Mouse (Mus musculus): ENCODE measurements around the gene A930018P22Rik. TPM values are rescaled to one million over a fixed set of nuclear protein-coding genes. Genes with fewer than 3 reads are reported as not detected.
"Not testable (repeated sequence)": the region's sequence is repeated elsewhere in the genome, so short reads cannot be mapped to it uniquely, and the experiment has no call there.

A930018P22Rik gene
- polyA plus RNA-seq, 1 experiment from 2014 or later: 0.53 TPM

DNA sequence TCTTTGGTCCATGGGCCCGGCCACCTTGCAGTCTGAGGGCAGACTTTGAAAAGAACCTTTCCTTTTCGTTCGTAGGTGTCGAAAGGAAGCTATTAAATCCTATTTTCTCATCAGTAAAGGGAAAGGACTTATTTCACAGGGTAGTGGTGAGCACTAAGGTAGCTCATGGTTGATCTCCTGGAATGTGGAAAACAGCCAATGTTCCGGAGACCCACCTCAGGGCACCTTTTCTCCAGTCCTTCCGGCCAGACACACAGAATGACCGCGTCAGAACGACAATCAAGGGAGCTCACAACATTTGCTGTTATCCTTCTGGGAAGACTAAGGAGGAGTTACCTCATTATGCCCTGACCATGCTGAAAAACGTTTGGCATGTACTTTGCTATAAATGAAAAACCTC lies 26.3 kb upstream of the A930018P22Rik start:
- Histone ChIP-seq H3K9me3 (replicated peaks; ENCODE audit: control insufficient read depth, low read length) (no peaks in the 10 kb centered on the region), H3K4me1 (ENCODE audit: control insufficient read depth, insufficient read depth, low read length) (peaks cover 15% of the 10 kb centered on the region), H3K27me3 (ENCODE audit: control insufficient read depth, insufficient read depth, low read length) (no peaks in the 10 kb centered on the region), H3K4me3 (ENCODE audit: low read depth, low read length) (peak overlapping the region; percentile 64), H3K36me3 (ENCODE audit: control insufficient read depth, insufficient read depth, low read length) (no peaks in the 10 kb centered on the region), H3K9ac (ENCODE audit: low read depth, low read length) (peak overlapping the region; percentile 67), H3K27ac (ENCODE audit: low read depth, low read length) (peak overlapping the region; percentile 89), H3K4me2 (peak overlapping the region; percentile 62)
- no peak for ATAC-seq (replicated peaks; ENCODE audit: insufficient number of reproducible peaks, low FRiP score, low TSS enrichment)
- WGBS (ENCODE audit: insufficient replicate concordance): 28% methylated on average over 10 of the region's 10 CpGs

DNA sequence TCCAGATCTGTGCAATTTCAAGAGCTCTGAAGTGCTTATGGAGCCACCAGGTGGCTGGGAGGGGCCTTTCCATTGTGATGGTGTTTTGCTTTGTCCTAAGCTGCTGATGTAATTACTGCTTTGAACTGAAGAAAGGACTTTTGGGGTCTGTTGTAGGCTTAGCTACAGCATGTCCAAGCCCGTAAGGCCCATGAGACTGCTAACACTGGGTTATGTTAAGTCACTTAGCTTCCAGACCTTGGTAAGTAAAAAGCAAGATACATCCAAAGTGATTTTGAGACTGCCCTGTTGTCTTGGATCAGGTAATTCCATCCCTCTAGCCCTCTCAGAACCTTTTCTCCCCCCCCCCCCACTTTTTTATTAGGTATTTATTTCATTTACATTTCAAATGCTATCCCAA lies 25.8 kb upstream of the A930018P22Rik start:
- not testable (repeated sequence) for H3K9me3 ChIP-seq (replicated peaks; ENCODE audit: control insufficient read depth, low read length); ATAC-seq (replicated peaks; ENCODE audit: insufficient number of reproducible peaks, low FRiP score, low TSS enrichment); H3K36me3 ChIP-seq (ENCODE audit: control insufficient read depth, insufficient read depth, low read length); H3K9ac ChIP-seq (ENCODE audit: low read depth, low read length); H3K27me3 ChIP-seq (ENCODE audit: control insufficient read depth, insufficient read depth, low read length)
- 0 out of 2 replicates have a peak overlapping the region, but pooled peaks have one; percentile 46 for H3K27ac ChIP-seq (ENCODE audit: low read depth, low read length)
- H3K4me3 ChIP-seq (ENCODE audit: low read depth, low read length): peak overlapping the region; percentile 64
- peaks cover 15% of the 10 kb centered on the region for H3K4me1 ChIP-seq (ENCODE audit: control insufficient read depth, insufficient read depth, low read length)
- peak overlapping the region; percentile 62 for H3K4me2 ChIP-seq
- 40% methylated on average over 1 of the region's 1 CpGs for WGBS (ENCODE audit: insufficient replicate concordance)

DNA sequence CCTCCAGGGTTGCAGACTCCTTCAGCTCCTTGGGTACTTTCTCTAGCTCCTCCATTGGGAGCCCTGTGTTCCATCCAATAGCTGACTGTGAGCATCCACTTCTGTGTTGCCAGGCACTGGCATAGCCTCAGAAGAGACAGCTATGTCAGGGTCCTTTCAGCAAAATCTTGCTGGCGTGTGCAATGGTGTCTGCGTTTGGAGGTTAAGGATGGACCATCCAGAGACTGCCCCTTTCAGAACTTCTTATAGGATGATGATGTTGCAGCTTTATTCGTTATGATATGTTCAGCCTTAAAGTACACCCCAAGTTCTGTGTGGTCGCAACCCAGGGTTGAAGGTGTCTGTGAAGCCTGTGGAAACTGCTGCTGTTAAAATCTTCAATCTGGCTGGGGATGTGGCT lies 25.2 kb upstream of the A930018P22Rik start:
- Histone ChIP-seq H3K4me2 (peak overlapping the region; percentile 62), H3K4me3 (ENCODE audit: low read depth, low read length) (peak overlapping the region; percentile 27)

DNA sequence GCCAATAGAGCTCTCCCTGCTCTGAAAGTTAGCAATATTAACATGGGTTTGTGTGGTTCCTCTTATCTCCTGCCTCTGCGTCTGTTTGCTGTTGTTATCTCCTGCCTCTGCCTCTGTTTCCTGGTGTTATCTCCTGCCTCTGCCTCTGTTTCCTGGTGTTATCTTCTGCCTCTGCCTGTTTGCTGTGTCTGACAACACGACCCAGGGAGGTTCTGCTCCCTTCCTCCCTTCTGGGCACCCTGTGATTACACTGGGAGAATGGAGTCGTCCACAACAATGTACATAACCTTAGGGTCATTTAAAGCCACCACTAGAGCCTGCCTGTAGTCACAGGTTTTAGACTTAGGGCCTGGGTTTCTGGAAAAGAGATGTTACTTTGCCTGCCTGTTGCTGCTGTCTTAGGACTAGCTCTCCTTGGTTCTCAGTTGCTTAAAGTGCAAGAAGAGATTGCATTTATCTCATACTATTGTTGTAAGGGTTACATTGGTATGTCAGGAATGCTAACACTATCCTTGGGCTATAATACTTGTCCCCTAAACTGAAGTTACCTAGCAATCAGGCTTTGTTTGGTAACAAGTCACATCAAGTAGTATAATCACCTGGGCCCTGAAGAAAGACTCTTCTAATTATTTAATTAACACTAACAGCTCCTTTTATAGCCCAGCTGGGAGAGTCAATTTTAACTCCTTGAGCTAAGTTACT lies 23.9 kb upstream of the A930018P22Rik start:
- H3K9ac ChIP-seq (ENCODE audit: low read depth, low read length): peak overlapping the region; percentile 43; the same call in 1 of the 2 replicates
- H3K27me3 ChIP-seq (ENCODE audit: control insufficient read depth, insufficient read depth, low read length): no peaks in the 10 kb centered on the region
- H3K4me3 ChIP-seq (ENCODE audit: low read depth, low read length): 0 out of 2 replicates have a peak overlapping the region, but pooled peaks have one; percentile 6
- peak overlapping the region; percentile 86 for H3K27ac ChIP-seq (ENCODE audit: low read depth, low read length)
- peaks cover 29% of the 10 kb centered on the region for H3K4me1 ChIP-seq (ENCODE audit: control insufficient read depth, insufficient read depth, low read length)
- peak; percentile 82 for ATAC-seq (replicated peaks; ENCODE audit: insufficient number of reproducible peaks, low FRiP score, low TSS enrichment)
- WGBS (ENCODE audit: insufficient replicate concordance): 7% methylated on average over 3 of the region's 3 CpGs
- no peaks in the 10 kb centered on the region for H3K36me3 ChIP-seq (ENCODE audit: control insufficient read depth, insufficient read depth, low read length)
- H3K4me2 ChIP-seq: peak overlapping the region; percentile 54
- H3K9me3 ChIP-seq (replicated peaks; ENCODE audit: control insufficient read depth, low read length): no peaks in the 10 kb centered on the region

More for the DNA sequence above, 25.2 kb upstream of the A930018P22Rik start:
- H3K9ac ChIP-seq (ENCODE audit: low read depth, low read length); H3K9me3 ChIP-seq (replicated peaks; ENCODE audit: control insufficient read depth, low read length); H3K27me3 ChIP-seq (ENCODE audit: control insufficient read depth, insufficient read depth, low read length); ATAC-seq (replicated peaks; ENCODE audit: insufficient number of reproducible peaks, low FRiP score, low TSS enrichment); H3K36me3 ChIP-seq (ENCODE audit: control insufficient read depth, insufficient read depth, low read length): not testable (repeated sequence)
- WGBS (ENCODE audit: insufficient replicate concordance): 86% methylated on average over 4 of the region's 4 CpGs
- Histone ChIP-seq H3K27ac (ENCODE audit: low read depth, low read length) (0 out of 2 replicates have a peak overlapping the region, but pooled peaks have one; percentile 62), H3K4me1 (ENCODE audit: control insufficient read depth, insufficient read depth, low read length) (peaks cover 17% of the 10 kb centered on the region)

DNA sequence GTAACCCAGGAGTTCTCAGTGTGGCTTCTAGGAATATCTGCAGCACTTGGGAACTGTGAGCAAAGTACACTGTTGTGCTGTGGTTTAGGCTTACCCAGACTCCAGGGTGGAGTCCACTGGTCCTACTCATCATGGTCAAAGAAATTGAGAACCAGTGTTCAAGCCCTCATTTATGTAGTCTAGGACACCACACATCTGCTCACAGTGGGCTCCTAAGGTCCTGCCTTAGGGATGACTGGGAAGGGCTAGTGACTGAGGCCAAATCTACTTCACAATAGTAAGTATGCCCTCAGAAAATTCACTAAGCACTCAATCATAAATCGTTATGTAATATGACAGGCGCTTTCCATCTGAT lies 23.4 kb upstream of the A930018P22Rik start:
- peak overlapping the region; percentile 43; the same call in 1 of the 2 replicates for H3K9ac ChIP-seq (ENCODE audit: low read depth, low read length)
- H3K36me3 ChIP-seq (ENCODE audit: control insufficient read depth, insufficient read depth, low read length): no peaks in the 10 kb centered on the region
- H3K4me2 ChIP-seq: peak overlapping the region; percentile 54
- no peaks in the 10 kb centered on the region for H3K27me3 ChIP-seq (ENCODE audit: control insufficient read depth, insufficient read depth, low read length)
- 0 out of 2 replicates have a peak overlapping the region, but pooled peaks have one; percentile 6 for H3K4me3 ChIP-seq (ENCODE audit: low read depth, low read length)
- H3K9me3 ChIP-seq (replicated peaks; ENCODE audit: control insufficient read depth, low read length): no peaks in the 10 kb centered on the region
- peaks cover 29% of the 10 kb centered on the region for H3K4me1 ChIP-seq (ENCODE audit: control insufficient read depth, insufficient read depth, low read length)
- WGBS (ENCODE audit: insufficient replicate concordance): 87% methylated on average over 2 of the region's 2 CpGs
- peak overlapping the region; percentile 86 for H3K27ac ChIP-seq (ENCODE audit: low read depth, low read length)
- no peak for ATAC-seq (replicated peaks; ENCODE audit: insufficient number of reproducible peaks, low FRiP score, low TSS enrichment)

DNA sequence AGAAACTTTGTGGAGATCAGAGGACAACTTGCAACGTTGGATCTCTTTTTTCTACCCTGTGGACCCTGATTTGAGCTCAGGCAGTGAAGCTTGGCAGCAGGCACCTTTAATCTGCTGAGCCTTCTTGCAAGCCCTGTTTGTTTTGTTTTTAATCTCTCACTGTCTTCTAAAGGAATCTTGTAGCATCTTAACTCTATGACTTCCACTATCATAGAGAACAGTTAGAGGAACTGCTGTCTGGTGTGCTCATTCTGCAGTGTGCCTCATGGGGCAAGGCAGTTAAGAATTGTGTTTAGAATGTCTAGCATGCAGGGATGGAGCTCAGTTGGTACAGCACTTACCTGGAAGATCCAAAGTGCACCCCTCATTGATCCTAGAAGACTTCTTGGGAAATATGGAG lies 22.6 kb upstream of the A930018P22Rik start:
- Histone ChIP-seq H3K4me2 (peak overlapping the region; percentile 23), H3K36me3 (ENCODE audit: control insufficient read depth, insufficient read depth, low read length) (no peaks in the 10 kb centered on the region), H3K4me3 (ENCODE audit: low read depth, low read length) (0 out of 2 replicates have a peak overlapping the region, but pooled peaks have one; percentile 6), H3K4me1 (ENCODE audit: control insufficient read depth, insufficient read depth, low read length) (peaks cover 29% of the 10 kb centered on the region), H3K9ac (ENCODE audit: low read depth, low read length) (no peak overlapping the region), H3K27me3 (ENCODE audit: control insufficient read depth, insufficient read depth, low read length) (no peaks in the 10 kb centered on the region), H3K9me3 (replicated peaks; ENCODE audit: control insufficient read depth, low read length) (no peaks in the 10 kb centered on the region), H3K27ac (ENCODE audit: low read depth, low read length) (no peak overlapping the region)
- ATAC-seq (replicated peaks; ENCODE audit: insufficient number of reproducible peaks, low FRiP score, low TSS enrichment): no peak
- 58% methylated on average over 1 of the region's 1 CpGs for WGBS (ENCODE audit: insufficient replicate concordance)

DNA sequence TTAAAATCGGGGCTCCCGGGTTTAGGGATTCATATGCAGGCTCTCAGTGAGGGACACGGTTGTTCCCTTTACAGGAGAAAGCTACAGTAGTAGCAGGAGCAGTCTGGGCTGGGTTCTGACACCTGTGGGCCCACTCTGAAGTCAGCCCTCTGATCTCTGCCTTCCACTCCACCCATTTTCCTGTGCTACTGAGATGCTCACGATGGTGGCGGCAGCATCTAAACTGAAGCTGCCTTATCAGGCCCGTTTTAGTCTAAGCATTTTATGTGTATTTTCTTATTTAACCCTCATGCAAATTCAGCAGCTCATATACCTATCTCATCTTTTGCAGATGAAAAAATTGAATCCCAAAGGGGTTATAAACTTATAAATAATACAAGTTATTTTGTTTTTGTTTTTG lies 17.8 kb upstream of the A930018P22Rik start:
- Histone ChIP-seq H3K9ac (ENCODE audit: low read depth, low read length) (no peak overlapping the region), H3K27me3 (ENCODE audit: control insufficient read depth, insufficient read depth, low read length) (no peaks in the 10 kb centered on the region), H3K4me3 (ENCODE audit: low read depth, low read length) (no peak overlapping the region), H3K4me1 (ENCODE audit: control insufficient read depth, insufficient read depth, low read length) (peaks cover 22% of the 10 kb centered on the region), H3K36me3 (ENCODE audit: control insufficient read depth, insufficient read depth, low read length) (no peaks in the 10 kb centered on the region), H3K27ac (ENCODE audit: low read depth, low read length) (no peak overlapping the region), H3K4me2 (no peak overlapping the region), H3K9me3 (replicated peaks; ENCODE audit: control insufficient read depth, low read length) (no peaks in the 10 kb centered on the region)
- WGBS (ENCODE audit: insufficient replicate concordance): 83% methylated on average over 6 of the region's 6 CpGs
- ATAC-seq (replicated peaks; ENCODE audit: insufficient number of reproducible peaks, low FRiP score, low TSS enrichment): no peak

DNA sequence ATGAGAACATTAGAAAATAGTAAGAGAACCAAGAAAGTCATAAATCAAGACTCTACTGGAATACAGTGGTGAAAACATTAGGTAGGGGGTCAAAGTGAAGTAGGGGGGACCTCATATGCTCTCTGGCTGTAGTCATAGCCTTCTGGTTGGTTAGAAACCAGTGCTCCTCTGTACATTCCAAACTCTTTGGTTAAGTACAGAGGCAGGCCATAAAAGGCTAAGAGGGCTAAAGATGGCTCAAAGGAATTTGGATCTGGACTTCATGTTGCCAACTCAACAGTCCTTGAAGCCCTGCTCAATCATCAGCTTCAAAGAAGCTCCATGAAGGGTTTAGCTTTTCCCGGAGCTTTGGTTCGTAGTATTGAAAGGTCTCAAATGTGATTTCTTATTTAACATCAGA lies 13.5 kb upstream of the A930018P22Rik start:
- ATAC-seq (replicated peaks; ENCODE audit: insufficient number of reproducible peaks, low FRiP score, low TSS enrichment): not testable (repeated sequence)
- peak overlapping the region; percentile 70 for H3K27ac ChIP-seq (ENCODE audit: low read depth, low read length)

DNA sequence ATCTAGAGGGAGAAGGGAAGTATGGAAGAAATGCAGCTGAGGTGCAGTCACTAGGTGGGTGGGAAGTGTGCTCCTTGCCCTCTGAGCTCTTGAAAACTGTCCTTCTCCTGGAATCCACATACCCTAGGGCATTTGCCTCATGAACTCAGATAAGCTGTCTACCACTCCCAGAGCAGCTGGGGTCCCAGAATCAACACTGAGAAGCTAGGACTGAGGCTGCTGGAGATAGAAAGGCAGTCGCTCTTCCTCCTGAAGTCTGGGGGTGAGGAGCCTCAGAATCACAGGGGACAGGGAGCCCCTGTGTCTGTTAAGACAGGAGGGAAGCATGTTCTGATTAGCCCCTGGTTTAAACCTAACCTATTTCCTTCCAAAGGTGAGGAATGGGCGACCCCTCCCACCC lies 13.0 kb upstream of the A930018P22Rik start:
- no peak overlapping the region for H3K9ac ChIP-seq (ENCODE audit: low read depth, low read length)
- WGBS (ENCODE audit: insufficient replicate concordance): 25% methylated on average over 2 of the region's 2 CpGs
- H3K4me2 ChIP-seq: 0 out of 2 replicates have a peak overlapping the region, but pooled peaks have one; percentile 1
- H3K4me3 ChIP-seq (ENCODE audit: low read depth, low read length): no peak overlapping the region
- no peak for ATAC-seq (replicated peaks; ENCODE audit: insufficient number of reproducible peaks, low FRiP score, low TSS enrichment)
- peaks cover 6% of the 10 kb centered on the region for H3K4me1 ChIP-seq (ENCODE audit: control insufficient read depth, insufficient read depth, low read length)
- H3K36me3 ChIP-seq (ENCODE audit: control insufficient read depth, insufficient read depth, low read length): no peaks in the 10 kb centered on the region
- H3K27ac ChIP-seq (ENCODE audit: low read depth, low read length): peak overlapping the region; percentile 70
- H3K27me3 ChIP-seq (ENCODE audit: control insufficient read depth, insufficient read depth, low read length): no peaks in the 10 kb centered on the region
- H3K9me3 ChIP-seq (replicated peaks; ENCODE audit: control insufficient read depth, low read length): no peaks in the 10 kb centered on the region

More for the DNA sequence above, 13.5 kb upstream of the A930018P22Rik start:
- WGBS (ENCODE audit: insufficient replicate concordance): 32% methylated on average over 2 of the region's 2 CpGs
- H3K9ac ChIP-seq (ENCODE audit: low read depth, low read length); H3K4me2 ChIP-seq; H3K27me3 ChIP-seq (ENCODE audit: control insufficient read depth, insufficient read depth, low read length); H3K4me3 ChIP-seq (ENCODE audit: low read depth, low read length); H3K36me3 ChIP-seq (ENCODE audit: control insufficient read depth, insufficient read depth, low read length); H3K9me3 ChIP-seq (replicated peaks; ENCODE audit: control insufficient read depth, low read length); H3K4me1 ChIP-seq (ENCODE audit: control insufficient read depth, insufficient read depth, low read length): not testable (repeated sequence)

Data from heart, embryonic 11.5 days (tissue).